Mouse (Mus musculus) cerebellum, postnatal 4 days (tissue): ENCODE measurements around the gene Upb1.
"Not testable (repeated sequence)": the region's sequence is repeated elsewhere in the genome, so short reads cannot be mapped to it uniquely, and the experiment has no call there.

Experiments
- DNase-seq, 2 experiments: peaks; one replicate each; pipeline ENCODE4 v3.0.0; 2022; ENCODE audit warnings: low spot score in 2 of 2, mixed read lengths in 1 of 2

The Upb1 gene

DNA sequence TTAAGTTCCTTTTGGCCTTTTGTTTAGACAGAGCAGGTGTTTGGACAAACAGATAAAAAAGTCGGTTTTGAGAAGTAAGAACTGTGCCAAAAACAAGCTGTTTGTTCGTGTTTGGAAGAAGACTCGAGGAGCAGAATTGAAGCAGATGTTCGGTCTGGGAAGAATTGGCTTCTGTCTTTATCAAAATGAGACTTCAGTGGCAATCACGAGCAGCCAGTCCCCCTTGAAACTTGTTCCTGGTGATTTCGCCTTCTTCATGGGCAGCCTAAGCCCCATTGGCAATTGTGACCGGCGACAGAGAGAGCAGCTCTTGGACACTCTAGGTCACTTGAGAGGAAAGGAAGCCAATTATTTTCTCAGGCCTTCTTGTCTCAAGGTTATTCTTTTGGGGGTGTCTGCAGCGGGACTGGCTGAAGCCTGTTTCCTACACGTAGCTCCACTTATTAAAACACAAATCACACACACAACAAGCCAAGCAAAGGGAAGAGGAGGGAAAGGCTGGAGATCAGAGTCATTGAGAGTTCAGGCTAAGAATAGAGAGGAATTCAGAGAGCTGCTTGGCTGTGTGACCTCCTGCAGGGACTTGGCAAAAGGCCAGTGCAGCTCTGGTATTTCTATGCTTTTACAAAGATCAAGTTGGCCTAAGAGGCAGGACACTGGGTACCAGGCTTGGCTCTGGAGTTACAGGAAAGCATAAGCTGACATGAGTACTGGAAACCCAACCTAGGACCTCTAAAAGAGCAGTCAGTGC lies 50.3 kb downstream of the Upb1 start:
- peak in 1 of 2 experiments; percentile 78 for DNase-seq

DNA sequence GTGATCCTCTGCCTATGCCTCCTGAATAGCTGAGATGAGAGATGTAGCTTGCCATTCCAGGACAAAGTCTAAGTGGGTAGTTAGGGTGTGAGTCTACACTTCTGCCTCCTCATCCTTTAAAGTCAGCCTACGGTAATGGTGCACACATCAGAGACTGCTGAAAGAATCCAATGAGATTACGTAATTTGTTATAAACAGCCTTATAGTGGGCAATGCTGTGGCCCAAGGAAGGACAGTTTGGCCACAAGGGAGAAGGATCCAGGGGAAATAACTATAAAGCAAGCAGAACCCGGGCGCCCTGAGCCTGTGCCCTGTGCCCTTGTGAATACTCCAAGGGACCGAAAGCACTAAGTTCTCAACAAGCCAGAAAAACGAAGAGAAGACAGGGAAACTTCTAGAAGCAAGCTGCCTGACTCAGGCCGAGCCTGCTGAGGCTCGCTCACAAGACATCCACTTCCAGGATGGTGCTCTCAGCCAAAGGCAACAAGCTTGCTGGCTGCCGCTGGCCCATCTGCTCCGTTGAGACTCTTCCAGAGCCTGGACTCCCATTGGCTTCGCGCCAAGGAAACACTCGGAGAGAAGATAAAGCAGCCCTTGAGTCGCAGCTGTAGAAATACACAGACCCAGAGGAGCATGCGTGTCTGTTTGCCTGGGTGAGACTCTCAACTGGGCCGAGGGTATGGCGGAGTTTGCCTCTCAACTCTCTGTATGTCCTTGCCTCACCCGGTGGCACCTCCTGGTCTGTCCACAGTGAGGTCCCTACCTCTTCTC lies 55.3 kb downstream of the Upb1 start:
- DNase-seq: not testable (repeated sequence)

DNA sequence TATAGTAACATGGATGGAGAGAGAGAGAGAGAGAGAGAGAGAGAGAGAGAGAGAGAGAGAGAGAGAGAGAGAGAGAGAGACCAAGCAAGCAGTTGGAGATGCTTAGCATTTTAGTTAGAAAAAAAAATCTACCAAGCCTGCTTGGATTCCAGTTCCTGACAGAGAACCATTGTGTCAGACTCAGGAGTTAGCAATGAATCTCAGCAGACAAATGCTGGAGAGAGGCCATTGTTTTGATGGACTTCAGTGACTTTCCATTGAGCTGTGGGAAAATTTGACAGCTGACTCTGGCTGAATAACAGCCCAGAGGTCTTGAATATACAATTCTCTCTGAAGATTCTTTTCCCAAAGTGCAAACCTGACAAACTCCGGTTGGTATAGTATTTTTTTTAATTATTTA lies 56.9 kb downstream of the Upb1 start:
- no peak for DNase-seq

- no peak for DNase-seq
These were observed 57.4 kb downstream of the Upb1 start for GRCm38 (mm10) chr10:75458329-75458728.

DNA sequence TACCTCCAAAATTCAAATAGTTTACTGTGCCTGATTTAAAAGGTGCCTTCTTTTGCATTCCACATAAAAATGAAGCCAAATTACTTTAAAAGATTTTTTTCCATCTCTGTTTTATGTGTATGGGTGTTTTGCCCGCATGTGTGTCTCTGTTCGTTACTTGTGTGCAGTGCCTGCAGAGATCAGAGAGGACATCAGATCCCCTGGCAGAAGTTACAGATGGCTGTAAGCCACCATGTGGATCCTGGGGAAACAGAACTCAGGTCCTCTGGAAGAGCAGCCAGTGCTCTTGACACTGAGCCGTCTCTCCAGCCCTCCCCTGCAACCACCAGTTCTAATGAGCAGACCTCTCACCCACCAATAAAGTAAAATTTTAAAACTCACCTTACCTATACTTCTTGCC lies 61.8 kb downstream of the Upb1 start:
- DNase-seq: no peak

GRCm38 (mm10) chr10:75465781-75466550 lies 65.1 kb downstream of the Upb1 start:
- DNase-seq: no peak

- DNase-seq: no peak
These were observed 72.5 kb downstream of the Upb1 start for GRCm38 (mm10) chr10:75473411-75473810.

GRCm38 (mm10) chr10:75474571-75474970 lies 73.7 kb downstream of the Upb1 start:
- no peak for DNase-seq

- DNase-seq: not testable (repeated sequence)
These were observed 74.4 kb downstream of the Upb1 start for GRCm38 (mm10) chr10:75475139-75475850.

DNA sequence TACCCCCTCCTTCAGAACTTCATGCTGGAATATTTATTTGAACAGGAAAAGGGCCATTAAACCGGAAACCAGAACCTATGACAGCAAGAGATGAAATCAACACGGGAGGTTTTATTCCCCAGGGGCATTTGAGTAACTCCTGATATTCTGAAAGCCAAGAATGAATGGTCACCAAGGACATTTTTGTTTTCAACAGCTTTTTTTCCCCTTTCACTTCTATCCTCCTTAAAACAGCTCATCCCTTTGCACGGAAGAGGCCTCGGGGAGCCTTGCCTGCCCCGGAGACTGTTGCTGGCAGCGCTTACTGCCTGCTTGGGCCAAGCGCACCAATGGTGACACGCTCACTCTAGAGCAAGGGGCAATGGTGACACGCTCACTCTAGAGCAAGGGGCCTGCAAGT lies 76.1 kb downstream of the Upb1 start:
- no peak for DNase-seq

- no peak for DNase-seq
These were observed 79.0 kb downstream of the Upb1 start for GRCm38 (mm10) chr10:75479955-75480354.

DNA sequence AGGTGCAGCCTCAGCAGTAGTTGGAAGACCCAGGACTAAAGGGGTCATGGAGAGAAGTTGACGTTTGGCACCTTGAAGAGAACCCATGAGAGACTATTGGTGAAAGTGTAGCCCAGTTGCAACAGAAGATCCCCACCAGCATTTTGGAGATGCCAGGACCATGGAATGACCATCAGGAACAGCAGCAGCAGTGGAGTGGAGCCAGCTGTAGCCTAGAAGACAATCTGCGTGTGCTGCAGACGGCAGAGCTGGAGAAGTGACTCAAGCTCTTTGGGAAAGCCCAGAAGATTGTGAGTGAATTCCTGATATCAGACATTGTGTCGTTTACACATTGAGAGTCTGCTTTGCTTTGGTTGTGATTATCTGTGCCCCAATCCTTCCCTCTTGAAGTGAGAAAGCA lies 80.8 kb downstream of the Upb1 start:
- DNase-seq: no peak

DNA sequence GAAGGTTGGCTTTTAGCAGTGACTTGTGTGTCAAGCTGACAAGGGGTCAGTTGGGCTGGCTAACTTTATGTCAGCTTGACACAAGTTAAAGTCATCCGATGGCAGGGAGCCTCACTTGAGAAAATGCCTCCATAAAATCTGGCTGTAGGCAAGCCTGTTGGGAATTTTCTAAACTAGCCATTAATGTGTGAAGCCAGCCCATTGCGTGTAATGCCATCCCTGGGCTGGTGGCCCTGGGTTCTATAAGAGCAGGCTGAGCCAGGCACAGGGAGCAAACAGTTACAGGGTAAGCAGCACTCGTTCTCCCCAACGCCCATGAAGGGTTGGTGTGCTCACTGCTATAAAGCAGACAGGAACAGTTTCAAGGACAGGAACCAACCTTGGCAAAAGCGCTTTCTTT lies 81.4 kb downstream of the Upb1 start:
- DNase-seq: no peak

DNA sequence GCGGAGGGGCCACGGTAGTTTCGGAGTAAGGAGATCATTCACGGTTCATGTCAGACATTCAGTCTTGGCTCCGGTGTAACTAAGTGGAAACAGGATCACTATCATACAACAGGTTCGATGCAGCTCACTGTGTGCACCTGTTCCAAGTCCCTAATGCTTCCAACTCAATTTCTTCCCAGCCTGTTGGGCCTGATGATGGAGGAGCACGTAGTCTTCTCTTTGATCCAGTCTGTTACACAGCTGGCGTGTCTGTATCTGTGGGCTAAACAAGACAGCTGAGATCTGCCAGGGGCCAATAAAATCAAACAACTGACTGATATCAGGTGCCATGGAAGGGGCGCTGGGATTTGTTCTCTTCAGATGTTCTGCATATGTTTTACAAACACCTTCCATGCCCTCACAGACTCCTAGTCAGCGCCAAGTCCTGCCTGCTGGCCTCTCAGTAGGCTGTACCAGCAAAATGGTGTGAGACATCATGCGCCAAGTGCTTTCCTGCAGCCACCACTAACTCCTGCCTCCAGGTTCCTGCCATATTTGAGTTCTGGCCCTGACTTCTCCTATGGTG lies 82.1 kb downstream of the Upb1 start:
- DNase-seq: no peak

GRCm38 (mm10) chr10:75484066-75484465 lies 83.2 kb downstream of the Upb1 start:
- DNase-seq: no peak

DNA sequence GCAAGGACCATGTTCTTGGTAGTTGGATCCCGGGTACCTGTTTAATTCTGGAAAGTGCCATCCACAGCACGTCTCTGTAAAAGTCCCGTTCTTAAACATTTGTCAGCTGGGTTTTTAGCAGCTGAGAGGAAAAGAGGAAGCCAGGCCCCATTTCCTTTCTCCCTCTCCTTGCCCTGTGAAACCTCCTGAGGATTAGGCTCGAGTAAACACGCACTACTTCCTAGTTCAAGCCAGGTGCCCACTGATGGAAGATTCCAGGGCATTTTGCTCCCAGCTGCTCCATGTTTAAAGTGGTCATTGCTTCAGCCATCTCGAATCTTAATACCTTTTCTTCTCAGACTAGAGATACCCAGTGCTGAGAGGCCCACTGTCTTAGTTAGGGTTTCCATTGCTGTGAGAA lies 83.9 kb downstream of the Upb1 start:
- DNase-seq: no peak

GRCm38 (mm10) chr10:75486086-75486979 lies 85.4 kb downstream of the Upb1 start:
- peak; percentile 68 to 82 for DNase-seq

DNA sequence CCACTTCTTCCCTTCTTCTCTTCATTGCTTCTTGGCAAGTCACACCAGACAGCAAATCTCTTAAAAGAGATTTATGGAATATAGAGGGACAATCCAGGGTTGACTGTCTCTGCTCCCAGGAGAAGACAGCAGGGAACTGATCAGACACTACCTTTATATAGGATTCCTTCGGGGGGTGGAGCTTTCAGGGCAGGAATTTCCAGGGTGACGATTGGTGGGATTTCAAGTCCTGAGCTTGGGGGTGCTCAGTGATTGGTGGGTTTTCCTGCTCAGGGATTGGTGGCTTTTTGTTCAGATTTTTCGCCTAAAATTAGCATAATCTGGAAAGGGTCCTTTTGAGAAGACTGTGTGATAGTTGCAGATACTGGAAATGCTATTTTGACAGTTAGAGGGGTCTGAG lies 86.2 kb downstream of the Upb1 start:
- no peak for DNase-seq

DNA sequence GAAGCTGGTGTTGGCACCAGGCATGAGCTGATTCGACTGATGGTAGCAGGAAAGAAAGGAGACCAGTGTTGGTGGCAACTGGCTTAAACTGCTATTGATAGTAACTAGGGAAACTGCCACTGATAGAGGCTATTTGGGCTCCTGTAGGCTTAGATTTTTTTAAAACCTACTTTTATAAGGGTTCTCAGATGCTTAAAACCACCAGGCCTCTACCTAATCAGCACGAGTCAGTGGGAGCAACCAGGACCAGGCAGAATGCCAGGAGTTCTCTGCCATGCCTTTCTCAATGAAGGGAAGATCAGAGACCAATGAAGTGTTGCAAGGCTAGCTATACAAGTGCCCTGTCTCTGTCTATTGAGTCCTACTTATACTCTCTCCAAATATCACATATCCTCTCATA lies 88.6 kb downstream of the Upb1 start:
- no peak for DNase-seq

DNA sequence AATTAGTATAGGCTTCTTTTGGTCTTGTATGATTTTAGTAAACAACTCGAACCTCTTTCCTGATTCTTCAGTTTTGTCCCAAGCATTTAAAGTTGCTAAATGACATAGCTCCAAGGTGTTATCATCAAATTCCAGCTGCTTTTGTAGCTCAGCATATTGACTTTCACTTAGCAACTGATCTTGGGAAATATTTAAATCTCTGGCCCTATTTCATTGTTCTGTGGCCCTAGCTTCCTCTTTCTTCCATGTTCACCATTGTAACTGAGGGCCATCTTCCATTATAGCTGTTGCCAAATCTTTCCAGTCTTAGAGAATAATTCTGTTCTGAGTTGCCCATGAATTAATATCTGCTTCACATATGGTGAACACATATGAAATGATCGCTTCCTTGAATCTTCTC lies 89.8 kb downstream of the Upb1 start:
- DNase-seq: no peak
